Mouse (Mus musculus): ENCODE measurements around the gene Kmt2c. TPM values are rescaled to one million over a fixed set of nuclear protein-coding genes. Genes with fewer than 3 reads are reported as not detected.

Kmt2c gene
- polyA plus RNA-seq, 1 experiment, result 28.5 TPM

GRCm38 (mm10) chr5:25222752-25223702, 275.6 kb downstream of the Kmt2c start, which contains the start of gene E130116L18Rik:
E130116L18Rik (minus strand) TSS chr5:25223153.
- peak; percentile 70; the same call in 1 of the 2 replicates for TF ChIP-seq POLR2A (IDR thresholded peaks at IDR 0.05; ENCODE audit: borderline replicate concordance, control insufficient read depth, low read depth, low read length)
- no peak for TF ChIP-seq CTCF (IDR thresholded peaks at IDR 0.05; ENCODE audit: control insufficient read depth, insufficient read depth, low read length)
- H3K4me3 ChIP-seq (replicated peaks; ENCODE audit: control insufficient read depth, low read depth, low read length), result peak within 1 kb of the TSS; percentile 68
- H3K27ac ChIP-seq (ENCODE audit: control insufficient read depth, insufficient read depth, low read depth, low read length, poor library complexity), result peak within 1 kb of the TSS; percentile 88
- under 1% methylated on average over 72 of the region's 72 CpGs for WGBS
- H3K4me1 ChIP-seq (ENCODE audit: control insufficient read depth, insufficient read depth, low read length), result no peaks in the 10 kb centered on the region

Other genes starting within 250 kb of the Kmt2c start
- not detected in 2 replicates for gene Cct8l1, start 17.3 kb upstream of the Kmt2c start, polyA plus RNA-seq (2011; ENCODE audit: insufficient read depth, insufficient read length, low replicate concordance, missing spikeins)
- 2.5 and 3.7 TPM in 2 replicates for gene Xrcc2, start 207.0 kb upstream of the Kmt2c start, polyA plus RNA-seq (2011; ENCODE audit: insufficient read depth, insufficient read length, low replicate concordance, missing spikeins)